Mouse (Mus musculus) limb, embryonic 12.5 days (tissue): ENCODE measurements at regions not wholly inside any gene's neighbourhood (a gene's known extent, or its start where the extent isn't known, plus 50 kb on each side); places are given as distances from the start of the nearest gene placed in this dataset.
"Not testable (repeated sequence)": the region's sequence is repeated elsewhere in the genome, so short reads cannot be mapped to it uniquely, and the experiment has no call there.

Experiments used
- ATAC-seq: fragments of 200-750 bp; cut with Nextera tagmentation; 2 replicates; pipeline ENCODE4 v1.8.0; 2017; ENCODE audit warnings: low read depth, moderate TSS enrichment; ENCODE audit not compliant: insufficient number of reproducible peaks, insufficient read depth, low FRiP score, low TSS enrichment
- H3K27ac ChIP-seq: fragments of 300-500 bp; sonication (generic); 2 replicates; pipeline ENCODE4 v1.5.1; 2016; ENCODE audit warnings: mild to moderate bottlenecking, moderate library complexity
- H3K27me3 ChIP-seq: fragments of 300-500 bp; sonication (generic); 2 replicates; pipeline ENCODE4 v1.6.1; 2016; ENCODE audit warnings: mild to moderate bottlenecking, moderate library complexity
- H3K36me3 ChIP-seq: fragments of 300-500 bp; sonication (generic); 2 replicates; pipeline ENCODE4 v1.6.1; 2016; ENCODE audit warnings: mild to moderate bottlenecking, moderate library complexity
- H3K4me1 ChIP-seq: fragments of 300-500 bp; sonication (generic); replicated peaks from 2 replicates; pipeline ENCODE4 v1.6.1; 2016
- H3K4me2 ChIP-seq: fragments of 300-500 bp; sonication (generic); 2 replicates; pipeline ENCODE4 v1.6.1; 2016; ENCODE audit warnings: mild to moderate bottlenecking, moderate library complexity
- H3K4me3 ChIP-seq: fragments of 300-500 bp; sonication (generic); replicated peaks from 2 replicates; pipeline ENCODE4 v1.5.1; 2016; ENCODE audit warnings: mild to moderate bottlenecking
- H3K9ac ChIP-seq: fragments of 300-500 bp; sonication (generic); replicated peaks from 2 replicates; pipeline ENCODE4 v1.6.1; 2016; ENCODE audit warnings: mild to moderate bottlenecking, moderate library complexity
- H3K9me3 ChIP-seq: fragments of 300-500 bp; sonication (generic); 2 replicates; pipeline ENCODE4 v1.6.1; 2016; ENCODE audit warnings: mild to moderate bottlenecking, moderate library complexity
- WGBS: fragments of 180-500 bp; shearing (Covaris S2); methylation state at CpG from one replicate; pipeline ENCODE4 v1.1.7; 2016; 5-methylcytosine and 5-hydroxymethylcytosine counted together

DNA sequence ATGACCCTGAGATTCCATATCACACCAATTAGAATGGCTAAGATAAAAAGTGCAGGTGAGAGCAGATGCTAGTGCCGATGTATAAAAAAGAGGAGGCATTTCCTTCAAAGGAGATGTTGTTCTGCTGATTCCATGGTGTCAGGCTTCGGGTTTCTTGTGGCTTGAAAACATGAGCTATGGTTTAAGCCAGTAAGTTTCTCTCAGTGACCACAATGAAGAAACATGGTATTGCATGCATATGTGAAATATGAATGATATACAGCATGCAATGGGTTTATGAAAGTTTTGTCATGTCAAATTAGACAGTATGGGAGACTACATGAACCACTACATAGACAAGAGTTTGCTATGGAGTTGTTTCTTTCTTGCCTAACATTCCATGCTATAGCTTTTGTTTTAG lies 155.3 kb downstream of the Fam174a start:
- no peaks in the 10 kb centered on the region for H3K9me3 ChIP-seq
- H3K4me3 ChIP-seq = no peak overlapping the region
- no peaks in the 10 kb centered on the region for H3K27me3 ChIP-seq
- no peak overlapping the region for H3K9ac ChIP-seq
- no peak for ATAC-seq
- H3K4me2 ChIP-seq = no peak overlapping the region
- H3K27ac ChIP-seq = no peak overlapping the region
- H3K4me1 ChIP-seq = no peaks in the 10 kb centered on the region
- H3K36me3 ChIP-seq = no peaks in the 10 kb centered on the region
- WGBS = 78% methylated on average over 2 of the region's 2 CpGs

DNA sequence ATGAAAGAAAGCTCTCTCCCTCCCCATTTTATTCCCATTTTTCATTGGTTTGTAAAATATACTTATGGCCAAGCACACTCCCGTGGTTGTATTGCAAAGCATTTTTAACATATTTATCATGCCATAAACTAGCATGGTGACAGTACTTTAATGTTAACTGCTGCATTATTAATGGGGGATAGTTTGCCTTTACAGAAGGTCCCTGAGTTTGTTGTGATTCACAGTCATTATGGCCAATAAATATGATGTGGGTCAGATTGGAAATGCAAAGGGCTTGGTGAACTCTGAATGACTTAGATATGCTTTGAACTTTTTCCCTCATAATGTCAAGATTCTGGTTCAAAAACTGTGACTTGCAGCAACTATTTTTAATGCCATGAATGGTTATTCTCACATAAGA lies 157.1 kb downstream of the Fam174a start:
- no peak overlapping the region for H3K9ac ChIP-seq
- H3K27ac ChIP-seq = no peak overlapping the region
- no peaks in the 10 kb centered on the region for H3K4me1 ChIP-seq
- no peak overlapping the region for H3K4me2 ChIP-seq
- H3K4me3 ChIP-seq = no peak overlapping the region
- H3K27me3 ChIP-seq = no peaks in the 10 kb centered on the region
- no peaks in the 10 kb centered on the region for H3K36me3 ChIP-seq
- ATAC-seq = no peak
- 63% methylated on average over 1 of the region's 1 CpGs for WGBS
- H3K9me3 ChIP-seq = no peaks in the 10 kb centered on the region

- Histone ChIP-seq H3K27me3 (no peaks in the 10 kb centered on the region), H3K9ac (no peak overlapping the region), H3K4me3 (no peak overlapping the region), H3K27ac (no peak overlapping the region), H3K9me3 (no peaks in the 10 kb centered on the region), H3K4me2 (no peak overlapping the region), H3K4me1 (no peaks in the 10 kb centered on the region), H3K36me3 (no peaks in the 10 kb centered on the region)
- no peak for ATAC-seq
Measured at GRCm38 (mm10) chr1:95493004-95493403, 174.4 kb downstream of the St8sia4 start.

DNA sequence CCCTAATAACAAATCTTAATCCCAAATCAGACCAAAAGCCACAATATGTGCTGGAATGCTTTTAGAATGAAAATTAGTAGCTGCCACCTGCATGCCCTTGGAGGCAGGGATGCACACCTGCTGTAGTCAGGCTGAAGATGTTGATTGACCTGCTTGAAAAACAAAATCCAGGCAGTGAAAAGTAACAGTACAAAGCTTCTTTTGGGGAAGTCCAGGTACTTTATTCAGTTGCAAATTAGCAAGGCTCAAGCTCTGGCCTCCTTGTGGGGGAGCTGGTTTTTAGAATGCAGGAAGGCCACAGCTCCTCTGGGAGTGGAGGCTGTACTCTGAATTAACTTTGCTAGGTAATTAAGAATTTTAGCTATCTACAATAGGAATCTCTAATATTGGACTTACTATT lies 166.7 kb downstream of the St8sia4 start:
- not testable (repeated sequence) for H3K4me1 ChIP-seq, H3K9me3 ChIP-seq, H3K9ac ChIP-seq, H3K27me3 ChIP-seq, H3K4me2 ChIP-seq, H3K4me3 ChIP-seq, H3K36me3 ChIP-seq, ATAC-seq, H3K27ac ChIP-seq

DNA sequence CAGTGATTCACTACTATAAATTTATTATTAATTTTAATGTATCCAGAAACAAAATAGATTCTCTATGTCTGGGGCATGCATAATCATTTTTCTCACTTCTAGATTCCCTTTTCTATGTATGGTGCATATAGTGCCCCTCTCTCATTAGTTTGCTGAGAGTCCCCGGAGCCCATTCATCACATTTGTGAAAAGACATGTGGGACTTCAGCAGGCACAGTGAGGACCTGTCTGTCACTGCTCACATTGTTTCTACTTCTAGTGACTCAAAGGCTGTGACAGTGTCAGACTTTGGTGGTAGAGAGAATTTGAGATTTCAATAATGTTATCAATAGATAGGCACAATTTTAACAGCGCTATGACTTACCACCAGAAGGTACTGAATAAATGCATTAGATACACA lies 158.7 kb downstream of the St8sia4 start:
- H3K4me2 ChIP-seq = no peak overlapping the region
- no peaks in the 10 kb centered on the region; the same call in 1 of the 2 replicates for H3K9me3 ChIP-seq
- 94% methylated on average over 2 of the region's 2 CpGs for WGBS
- no peak overlapping the region for H3K27ac ChIP-seq
- H3K4me1 ChIP-seq = no peaks in the 10 kb centered on the region
- no peak overlapping the region for H3K9ac ChIP-seq
- H3K27me3 ChIP-seq = no peaks in the 10 kb centered on the region
- ATAC-seq = no peak
- no peaks in the 10 kb centered on the region for H3K36me3 ChIP-seq
- no peak overlapping the region for H3K4me3 ChIP-seq

DNA sequence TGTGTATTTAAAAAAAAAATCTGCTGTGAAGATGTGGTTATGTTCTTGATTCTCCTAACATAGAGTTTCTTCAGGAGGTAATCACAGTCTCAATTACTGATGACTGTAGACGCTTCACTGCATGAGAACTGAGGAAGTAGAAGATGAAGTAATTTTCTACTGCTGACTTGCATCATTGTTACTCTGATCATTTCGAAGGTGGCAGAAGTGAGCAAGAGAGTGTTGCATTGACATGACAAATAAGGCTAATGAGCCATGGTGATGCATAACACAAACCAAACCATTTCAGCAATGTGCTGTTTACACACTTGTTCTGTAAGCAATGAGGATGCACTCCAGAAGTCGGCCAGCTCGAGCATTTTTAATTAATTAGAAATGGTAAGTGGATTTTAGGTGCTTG lies 138.6 kb downstream of the St8sia4 start:
- Histone ChIP-seq H3K9ac (no peak overlapping the region), H3K36me3 (no peaks in the 10 kb centered on the region), H3K4me2 (no peak overlapping the region), H3K27me3 (no peaks in the 10 kb centered on the region), H3K9me3 (no peaks in the 10 kb centered on the region), H3K27ac (no peak overlapping the region), H3K4me3 (no peak overlapping the region), H3K4me1 (no peaks in the 10 kb centered on the region)
- no peak for ATAC-seq
- 77% methylated on average over 4 of the region's 4 CpGs for WGBS

GRCm38 (mm10) chr1:95531017-95531416 lies 136.4 kb downstream of the St8sia4 start:
- H3K27ac ChIP-seq = no peak overlapping the region
- H3K9me3 ChIP-seq = no peaks in the 10 kb centered on the region
- 76% methylated on average over 3 of the region's 3 CpGs for WGBS
- no peaks in the 10 kb centered on the region for H3K36me3 ChIP-seq
- H3K9ac ChIP-seq = no peak overlapping the region
- no peak overlapping the region for H3K4me3 ChIP-seq
- no peak overlapping the region for H3K4me2 ChIP-seq
- H3K4me1 ChIP-seq = no peaks in the 10 kb centered on the region
- H3K27me3 ChIP-seq = no peaks in the 10 kb centered on the region
- no peak for ATAC-seq
